Mouse (Mus musculus): ENCODE measurements around the gene Eif1ax. TPM values are rescaled to one million over a fixed set of nuclear protein-coding genes. Genes with fewer than 3 reads are reported as not detected.

Gene Eif1ax
- 166 TPM for polyA plus RNA-seq (2014; fragmentation: Illumina TruSeq; extraction: RNeasy Lipid Tissue Mini Kit (QIAGEN cat#74804); ENCODE audit: low read depth, low replicate concordance)

GRCm38 (mm10) chrX:159371831-159372752 lies at the start of gene Eif1ax:
Gene Eif1ax, plus strand, starts transcription at chrX:159372178.

DNA sequence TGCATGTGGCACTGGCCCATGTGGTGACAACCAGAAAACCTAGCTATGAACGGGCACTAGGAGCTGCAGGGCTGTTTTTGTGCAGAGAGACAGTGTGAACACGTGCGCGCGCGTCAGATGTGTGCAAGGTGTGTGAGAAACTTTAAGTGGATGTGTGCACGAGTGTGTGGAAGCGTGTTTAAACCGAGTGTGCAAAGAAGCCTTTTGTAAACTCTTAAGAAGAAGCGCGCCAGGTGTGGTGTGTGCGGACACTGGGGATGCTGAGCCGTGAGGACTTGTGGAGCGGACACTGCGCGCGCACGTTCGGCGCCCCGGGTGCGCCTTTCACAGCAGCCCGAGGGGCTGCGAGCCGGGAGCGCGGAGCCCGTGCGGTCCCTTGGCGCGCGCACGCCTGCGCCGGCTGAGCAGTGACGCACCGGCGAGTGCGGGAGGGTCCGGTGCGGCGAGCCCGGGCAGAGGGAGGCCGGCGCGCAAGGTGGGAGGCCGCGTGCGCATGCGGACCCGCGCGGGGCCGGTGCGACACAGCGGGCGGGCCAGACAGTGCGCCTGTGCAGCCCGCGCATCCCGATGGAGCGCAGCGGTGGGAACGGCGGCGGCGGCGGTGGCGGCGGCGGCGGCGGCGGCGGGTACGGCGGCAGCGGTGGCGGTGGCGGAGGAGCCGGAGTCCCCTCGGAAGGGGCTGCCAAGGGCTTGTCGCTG lies 42.3 kb downstream of the Eif1ax start, which contains the start of gene Map7d2:
Gene Map7d2 (plus strand): TSS at position 443 of the 699 bp plus-strand sequence.

Other genes starting within 250 kb of the Eif1ax start
- gene Rps6ka3, start 161.9 kb upstream of the Eif1ax start, polyA plus RNA-seq (2014; fragmentation: Illumina TruSeq; extraction: RNeasy Lipid Tissue Mini Kit (QIAGEN cat#74804); ENCODE audit: low read depth, low replicate concordance) = 177 TPM
- 11.1 TPM for gene Map7d2, start 42.4 kb downstream of the Eif1ax start, polyA plus RNA-seq (2014; fragmentation: Illumina TruSeq; extraction: RNeasy Lipid Tissue Mini Kit (QIAGEN cat#74804); ENCODE audit: low read depth, low replicate concordance)
- 34.2 TPM for gene Bclaf3, start 154.5 kb downstream of the Eif1ax start, polyA plus RNA-seq (2014; fragmentation: Illumina TruSeq; extraction: RNeasy Lipid Tissue Mini Kit (QIAGEN cat#74804); ENCODE audit: low read depth, low replicate concordance)